Mouse (Mus musculus) v-Abl transformed pro-B cells (cell line): Measurements from ENCODE around the gene Gm44965.

Source experiments
- in situ Hi-C, 2 experiments: fragments of 400-800 bp; cut with MboI; formaldehyde crosslinking; loops; one replicate each; pipeline ENCODE4 v1.15.1; 2025; ENCODE audit not compliant: unreplicated experiment in 2 of 2

Gene Gm44965

DNA sequence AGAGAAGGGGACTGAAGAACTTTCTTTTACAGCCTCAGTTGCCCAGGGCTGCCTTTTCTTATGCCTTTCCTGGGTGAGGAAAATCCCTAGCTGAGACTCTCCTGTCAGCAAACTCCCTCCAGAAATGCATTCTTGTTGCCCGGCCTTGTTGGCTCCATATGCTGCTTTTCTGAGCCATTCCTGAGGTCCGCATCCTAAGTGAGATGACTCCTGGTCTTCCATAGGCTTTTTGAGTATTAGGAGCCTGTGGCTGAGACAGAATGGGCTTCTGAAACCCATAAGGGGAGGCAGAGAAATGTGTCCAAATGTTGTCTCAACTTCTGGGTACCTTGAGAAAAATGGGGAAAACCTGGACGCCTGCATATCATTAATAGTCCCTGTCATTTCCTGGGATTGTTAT lies 19.8 kb upstream of the Gm44965 start:
- in situ Hi-C loops = no loop called here

DNA sequence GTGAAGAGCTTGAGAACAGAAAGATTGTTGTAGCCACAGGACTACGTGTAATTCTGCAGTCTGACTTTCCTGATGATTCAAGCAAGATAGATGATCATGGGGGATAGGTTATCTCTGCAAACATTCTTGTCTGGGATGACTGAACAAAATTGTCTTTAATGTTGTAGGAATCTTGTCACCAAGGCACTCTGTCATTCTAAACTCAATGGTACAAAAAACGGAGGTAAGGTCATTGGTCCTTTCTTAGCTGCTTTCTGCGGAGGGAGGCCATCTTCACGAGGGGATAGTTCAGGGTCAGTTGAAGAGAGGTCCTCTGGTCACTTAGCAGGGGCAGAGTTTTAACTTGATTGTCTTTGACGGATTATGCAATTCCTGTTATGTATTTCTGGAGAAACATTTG lies 15.0 kb upstream of the Gm44965 start:
- in situ Hi-C loops = no loop called here

DNA sequence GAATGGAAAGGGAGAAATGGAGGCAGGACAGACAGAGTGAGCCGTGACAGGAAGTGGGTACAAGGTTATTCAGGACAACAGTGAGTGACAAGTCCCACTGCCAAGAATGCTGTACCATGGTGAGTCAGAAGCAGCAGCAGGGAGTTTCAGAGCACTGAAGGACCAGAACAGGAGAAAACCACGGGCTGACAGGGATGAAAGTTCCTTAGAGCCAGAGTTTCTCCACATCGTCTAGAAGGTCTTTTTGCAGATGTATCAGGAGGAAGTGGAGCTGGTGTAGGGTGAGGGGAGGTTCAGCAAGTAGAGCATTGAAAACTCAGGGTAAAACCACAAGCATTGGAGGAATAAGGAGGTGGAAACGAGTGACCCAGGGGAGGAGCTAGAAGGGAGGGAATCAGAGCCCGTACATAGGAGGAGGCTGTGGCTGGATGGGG lies 14.5 kb upstream of the Gm44965 start:
- in situ Hi-C loops = no loop called here

DNA sequence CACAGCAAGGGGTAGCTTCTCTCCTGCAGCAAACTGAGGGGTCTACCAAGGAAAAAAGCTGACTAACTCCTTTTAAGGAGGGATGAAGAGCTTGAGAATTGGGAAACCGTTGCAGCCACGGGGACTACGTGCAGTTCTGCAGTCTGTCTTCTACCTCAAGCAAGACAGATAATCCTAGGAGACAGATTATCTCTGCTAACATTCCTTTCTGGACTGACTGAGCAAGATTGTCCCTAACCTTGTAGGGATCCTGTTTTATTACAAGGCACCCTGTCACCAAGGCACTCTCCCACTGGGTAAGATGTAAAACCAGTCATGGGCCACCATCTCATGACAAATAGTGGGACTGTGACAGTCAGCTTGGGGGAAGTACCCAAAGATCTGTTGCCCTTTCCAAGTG lies 12.5 kb upstream of the Gm44965 start:
- in situ Hi-C loops = loop anchor here (5.0 kb wide), 1 partner anchor 61 kb away; no protein-coding TSS in a partner anchor

DNA sequence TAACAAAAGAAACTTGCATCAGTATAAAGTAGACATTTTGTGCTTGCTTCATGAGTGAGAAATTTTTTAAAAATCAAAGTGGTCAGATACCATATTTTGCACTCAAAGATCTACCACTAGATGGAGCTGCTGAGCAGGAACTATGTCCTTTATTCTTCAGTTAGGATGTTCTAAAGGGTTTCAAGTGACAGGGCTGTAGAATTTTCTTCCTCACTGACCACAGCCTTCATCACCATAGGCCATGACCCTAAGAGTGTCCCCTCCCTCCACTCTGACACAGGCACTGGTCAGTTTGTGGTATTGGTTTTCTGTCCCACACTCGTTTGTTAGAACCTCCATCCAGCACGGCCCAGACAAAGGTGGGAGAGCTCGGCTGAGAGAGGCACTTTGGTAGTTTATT lies 11.7 kb upstream of the Gm44965 start:
- in situ Hi-C loops = loop anchor here (5.0 kb wide), 1 partner anchor 60 kb away; no protein-coding TSS in a partner anchor

- in situ Hi-C loops = no loop called here
Measured at GRCm38 (mm10) chr6:48589194-48589750, 4.5 kb upstream of the Gm44965 start, which contains the start of gene Gm45021. TSS of gene Gm45021 (plus strand) at chr6:48589610.

GRCm38 (mm10) chr6:48591221-48591845 lies 2.4 kb upstream of the Gm44965 start:
- in situ Hi-C loops = no loop called here

DNA sequence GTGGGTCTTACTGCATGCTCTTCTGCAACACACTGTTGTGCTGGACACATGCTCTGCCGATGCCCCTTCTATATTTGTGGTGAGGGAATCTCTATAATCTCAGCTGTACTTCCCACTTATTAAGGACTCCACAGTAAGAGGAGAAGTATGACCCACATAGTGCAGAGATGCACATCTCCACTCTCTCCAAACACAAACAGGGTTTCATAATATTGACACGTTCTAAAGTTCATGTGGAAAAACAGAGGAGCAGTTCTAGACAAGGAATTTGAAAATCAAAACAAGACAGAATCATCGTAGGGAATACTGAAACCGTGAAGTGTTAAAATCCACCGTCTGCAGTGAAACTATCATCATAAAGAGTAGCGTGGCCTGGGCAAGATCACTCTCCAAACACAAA lies 1.9 kb upstream of the Gm44965 start:
- in situ Hi-C loops = no loop called here

DNA sequence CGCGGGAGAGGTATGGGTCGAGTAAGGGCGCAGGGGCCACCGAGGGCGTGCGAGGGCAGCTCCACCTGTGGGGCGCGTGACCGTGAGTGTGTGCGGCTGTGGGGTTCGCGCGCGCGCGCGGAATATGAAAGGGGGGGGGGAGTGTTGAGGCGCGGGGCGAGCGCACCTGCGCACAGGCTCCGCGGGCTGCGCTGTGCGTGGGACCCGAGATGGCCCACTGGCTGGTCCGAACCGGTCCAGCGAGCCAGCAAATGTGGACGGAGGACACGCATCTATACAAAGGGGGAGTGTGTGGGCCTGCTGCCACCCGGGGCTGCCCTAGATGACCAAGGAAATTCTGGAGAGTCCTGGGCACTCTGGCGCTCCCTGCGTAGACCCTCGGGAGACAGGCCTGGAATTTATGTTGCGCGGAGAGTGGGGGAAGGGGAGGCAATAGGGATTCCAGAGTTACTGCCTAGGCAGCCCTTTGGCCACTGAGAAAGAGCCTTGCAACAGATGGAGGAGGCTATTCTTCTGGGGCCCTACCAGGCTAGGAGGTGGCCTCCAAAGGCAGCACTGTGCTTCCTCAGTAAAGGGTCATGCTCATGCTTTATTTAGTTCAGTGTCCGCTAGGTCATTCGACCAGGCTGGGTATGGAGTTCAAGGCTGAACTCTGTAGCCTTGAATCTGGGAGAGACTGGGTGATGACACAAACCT lies 450 bp downstream of the Gm44965 start:
- in situ Hi-C loops = no loop called here

GRCm38 (mm10) chr6:48595278-48595677 lies 1.5 kb downstream of the Gm44965 start:
- in situ Hi-C loops = no loop called here

GRCm38 (mm10) chr6:48596545-48597232 lies 2.9 kb downstream of the Gm44965 start:
- in situ Hi-C loops = no loop called here

DNA sequence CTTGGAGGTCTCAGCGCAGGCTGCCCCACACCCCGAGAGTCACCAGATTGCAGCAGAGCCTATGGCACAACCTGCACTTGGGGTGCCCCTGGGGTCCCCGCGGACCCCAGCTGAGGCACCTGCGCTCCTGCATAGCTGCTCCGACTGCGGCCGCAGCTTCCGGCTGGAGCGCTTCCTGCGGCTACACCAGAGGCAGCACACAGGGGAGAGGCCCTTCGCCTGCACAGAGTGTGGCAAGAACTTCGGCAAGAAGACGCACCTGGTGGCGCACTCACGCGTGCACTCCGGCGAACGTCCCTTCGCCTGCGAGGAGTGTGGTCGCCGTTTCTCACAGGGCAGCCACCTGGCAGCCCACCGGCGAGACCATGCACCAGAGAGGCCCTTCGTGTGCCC lies 3.5 kb downstream of the Gm44965 start:
- in situ Hi-C loops = no loop called here

DNA sequence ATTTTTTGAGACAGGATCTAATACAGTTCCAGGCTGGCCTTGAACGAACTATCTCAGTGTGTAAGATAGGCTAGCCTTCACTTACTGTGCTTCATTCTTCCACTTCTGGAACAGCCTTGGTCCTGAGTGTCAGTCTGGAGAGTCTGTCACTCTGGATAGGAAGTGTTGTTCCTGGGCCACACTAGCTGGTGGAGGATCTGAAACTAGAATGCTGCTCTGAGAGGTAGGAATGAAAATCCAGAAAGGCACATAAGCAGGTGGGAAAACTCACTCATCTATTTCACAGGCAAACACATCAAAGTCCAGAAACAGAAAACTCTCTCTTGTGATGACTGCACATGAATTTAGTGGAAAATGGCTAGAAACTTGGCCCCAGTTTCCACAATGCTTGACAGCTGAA lies 6.9 kb downstream of the Gm44965 start:
- in situ Hi-C loops = no loop called here

GRCm38 (mm10) chr6:48601271-48602079 lies 7.7 kb downstream of the Gm44965 start, which contains the start of gene Zfp775:
TSS of gene Zfp775 (plus strand) at chr6:48602063.
- in situ Hi-C loops = no loop called here

- in situ Hi-C loops = no loop called here
Measured at GRCm38 (mm10) chr6:48602080-48602741, 8.5 kb downstream of the Gm44965 start.

GRCm38 (mm10) chr6:48608124-48608523 lies 14.4 kb downstream of the Gm44965 start:
- in situ Hi-C loops = no loop called here

DNA sequence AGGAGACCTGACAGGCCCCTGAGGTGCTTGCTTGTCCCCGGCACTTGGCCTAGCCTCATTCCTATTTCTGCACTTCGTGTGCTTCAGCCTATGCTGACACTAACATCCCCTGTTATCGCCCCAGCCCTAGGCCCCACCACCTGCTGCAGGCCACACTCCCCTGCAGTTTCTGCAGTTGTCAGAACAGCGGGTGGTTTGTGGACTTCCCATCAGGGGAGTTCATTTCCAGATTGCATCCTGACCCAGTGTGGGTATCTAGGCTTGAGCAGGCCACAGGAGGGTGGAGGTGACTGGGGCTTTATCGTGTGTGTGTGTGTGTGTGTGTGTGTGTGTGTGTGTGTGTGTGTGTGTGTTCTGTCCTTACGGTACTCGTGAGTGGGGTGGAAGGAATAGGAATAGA lies 15.8 kb downstream of the Gm44965 start:
- in situ Hi-C loops = no loop called here

DNA sequence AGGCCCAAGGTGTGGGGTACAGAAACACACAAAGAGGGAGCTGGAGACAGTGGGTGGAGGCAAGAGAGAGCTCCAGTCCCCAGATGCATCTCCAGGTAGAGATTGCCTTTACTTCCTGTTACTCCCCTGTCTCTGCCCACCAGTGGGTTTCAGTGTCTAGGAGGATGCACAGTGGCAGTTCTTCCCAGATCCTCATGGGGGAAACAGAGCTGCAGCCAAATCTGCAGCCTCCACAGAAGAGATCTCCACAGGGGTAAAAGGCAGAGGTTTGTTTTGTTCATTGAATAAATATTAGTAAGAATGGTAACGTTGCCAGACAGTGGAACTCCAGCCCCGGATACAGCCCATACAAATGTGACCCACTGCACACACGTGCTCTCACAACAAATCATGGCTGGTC lies 16.9 kb downstream of the Gm44965 start:
- in situ Hi-C loops = no loop called here

GRCm38 (mm10) chr6:48613464-48613863 lies 19.7 kb downstream of the Gm44965 start:
- in situ Hi-C loops = no loop called here

GRCm38 (mm10) chr6:48614756-48615155 lies 21.0 kb downstream of the Gm44965 start:
- in situ Hi-C loops = no loop called here
